Mouse (Mus musculus) megakaryocyte progenitor cell, adult 5-6 weeks (primary cell): ENCODE measurements at regions not wholly inside any gene's neighbourhood (a gene's known extent, or its start where the extent isn't known, plus 50 kb on each side); places are given as distances from the start of the nearest gene placed in this dataset.
A peak's percentile ranks its signal among the peaks of the same experiment; 100 is the strongest.
"Not testable (repeated sequence)": the region's sequence is repeated elsewhere in the genome, so short reads cannot be mapped to it uniquely, and the experiment has no call there.

ENCODE experiments used
- ATAC-seq: replicated peaks from 2 replicates; pipeline ENCODE4 v1.8.0; 2016; ENCODE audit warnings: mild to moderate bottlenecking, moderate TSS enrichment, inconsistent platforms; ENCODE audit not compliant: poor library complexity

DNA sequence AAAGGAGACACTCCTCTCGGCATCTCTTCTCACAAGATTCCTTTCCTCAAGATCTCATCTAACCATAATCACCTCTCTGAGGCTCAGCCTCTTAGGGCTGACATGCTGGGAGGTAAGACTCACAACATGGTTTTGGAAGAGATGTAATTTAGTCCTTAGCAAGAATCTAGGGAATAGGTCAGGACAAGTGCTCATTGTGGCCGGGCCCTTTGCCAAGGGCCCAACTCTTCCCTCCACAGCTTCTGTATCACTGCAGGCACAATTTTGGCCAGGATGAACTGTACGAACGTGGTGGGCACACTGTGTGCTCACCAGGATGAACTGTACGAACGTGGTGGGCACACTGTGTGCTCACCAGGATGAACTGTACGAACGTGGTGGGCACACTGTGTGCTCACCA is 154.0 kb upstream of the Hs6st1 start:
- not testable (repeated sequence) for ATAC-seq

DNA sequence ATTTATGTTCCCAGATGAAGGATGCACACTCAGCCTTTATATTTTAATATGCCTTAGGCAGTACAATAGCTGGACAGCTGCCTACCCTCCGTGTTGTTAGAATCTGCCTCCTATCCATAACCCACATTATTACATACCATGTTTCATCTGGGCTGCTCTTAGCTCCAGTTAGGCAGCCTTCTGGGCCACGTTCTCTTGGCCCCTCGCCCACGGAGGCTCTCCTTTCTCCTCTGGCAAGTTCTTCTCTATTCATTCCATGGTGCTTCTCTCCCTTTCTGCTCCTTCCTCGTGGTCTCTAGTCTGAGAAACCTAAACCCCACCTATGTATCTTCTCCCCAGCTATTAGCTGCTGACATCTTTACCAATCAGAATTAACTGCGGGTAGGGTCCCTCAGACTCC is 152.7 kb upstream of the Hs6st1 start:
- ATAC-seq = no peak

GRCm38 (mm10) chr1:35919840-35920734 is 148.1 kb upstream of the Hs6st1 start:
- no peak for ATAC-seq

- peak; percentile 66 for ATAC-seq
Observed at GRCm38 (mm10) chr1:35924796-35925195, 143.4 kb upstream of the Hs6st1 start.

DNA sequence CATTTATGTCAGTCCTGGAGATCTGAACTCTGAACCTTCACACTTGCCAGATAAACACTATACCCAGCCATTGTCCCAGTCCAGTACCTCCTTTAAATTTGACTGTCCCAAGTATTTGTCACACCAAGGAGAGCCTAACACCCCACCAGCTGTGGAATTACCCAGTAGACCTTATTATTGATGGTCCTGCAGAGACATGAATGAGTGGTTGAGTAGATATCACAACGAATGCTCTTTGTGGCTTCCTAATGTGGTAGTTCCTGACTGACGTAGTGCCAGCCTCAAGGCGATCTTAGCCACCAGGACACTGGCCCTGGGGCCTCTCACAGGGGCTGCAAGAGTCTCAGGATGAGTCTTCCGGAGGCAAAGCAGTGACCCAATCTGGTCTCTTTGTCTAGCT is 142.9 kb upstream of the Hs6st1 start:
- peak; percentile 48 for ATAC-seq

DNA sequence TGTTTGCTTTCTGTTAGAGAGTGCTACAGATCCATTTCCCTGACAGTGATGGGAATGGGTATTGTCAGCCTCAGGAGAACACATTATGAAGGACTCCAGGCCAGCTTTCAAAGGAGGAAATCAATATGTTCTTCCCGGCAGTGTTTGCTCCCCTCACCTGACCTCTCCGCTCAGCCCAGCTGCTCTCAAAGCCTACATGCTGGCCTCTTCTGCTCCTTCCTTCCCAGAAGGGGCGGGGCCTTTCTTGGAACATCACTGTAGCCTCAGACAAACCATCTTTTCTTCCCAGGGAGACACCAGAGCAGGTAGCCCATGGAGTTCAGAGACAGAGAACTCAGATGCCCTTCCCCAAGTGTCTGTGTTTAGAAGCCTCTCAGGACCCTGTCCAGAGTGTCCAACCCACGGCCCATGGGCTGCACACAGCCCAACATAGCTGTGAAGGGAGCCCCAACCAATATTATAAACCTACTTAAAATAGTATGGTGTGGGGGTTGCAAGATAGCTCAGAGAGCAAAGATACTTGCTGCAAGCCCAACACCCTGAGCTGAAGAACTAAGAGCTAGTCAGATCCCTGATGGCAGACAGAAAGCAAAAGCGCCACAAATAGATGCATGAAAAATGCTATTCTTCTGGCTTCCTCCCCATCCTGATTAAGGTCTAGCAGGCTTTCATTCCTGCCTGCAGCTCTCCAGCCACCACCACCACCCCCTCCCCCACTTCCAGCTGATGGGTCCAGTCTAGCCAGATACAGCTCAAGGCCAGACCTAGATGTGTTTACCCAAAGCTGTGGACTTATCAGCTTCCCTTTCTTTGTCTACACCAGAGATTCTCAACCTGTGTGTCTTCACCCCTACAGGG is 141.8 kb upstream of the Hs6st1 start:
- no peak for ATAC-seq

DNA sequence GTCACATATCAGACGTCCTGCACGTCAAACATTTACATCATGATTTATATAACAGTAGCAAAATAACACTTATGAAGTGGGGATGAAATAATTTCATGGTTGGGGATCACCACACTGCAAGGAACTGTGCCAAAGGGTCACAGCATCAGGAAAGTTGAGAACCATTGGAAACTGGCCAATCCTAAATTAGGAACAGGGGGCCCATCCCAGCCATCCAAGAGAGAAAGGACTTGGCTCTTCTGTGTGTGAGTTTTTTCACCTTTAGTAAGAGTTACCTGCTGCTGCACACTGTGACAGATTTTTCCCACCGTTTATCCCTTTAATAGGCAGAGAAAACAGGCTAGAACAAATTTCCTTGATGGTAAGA is 141.2 kb upstream of the Hs6st1 start:
- no peak for ATAC-seq

DNA sequence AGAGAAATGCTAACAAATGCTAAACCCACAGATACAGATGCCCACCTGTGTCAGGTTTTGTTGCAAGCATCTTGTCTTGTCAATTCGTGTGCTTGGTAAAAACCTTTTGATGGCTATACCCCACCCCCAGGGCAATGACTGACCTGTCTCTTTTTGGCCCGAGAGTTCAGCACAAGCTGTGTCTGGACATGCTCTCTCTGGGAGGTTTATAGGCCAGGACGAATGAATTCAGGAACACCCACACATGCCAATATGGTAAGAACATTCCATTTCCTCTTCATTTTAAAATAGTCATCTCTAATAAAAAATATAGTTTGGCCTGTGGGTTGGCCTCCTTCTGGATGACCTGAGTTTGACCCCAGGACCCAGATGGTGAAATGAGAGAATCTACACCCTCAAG is 137.8 kb upstream of the Hs6st1 start:
- ATAC-seq = no peak

GRCm38 (mm10) chr1:35931056-35931455 is 137.1 kb upstream of the Hs6st1 start:
- ATAC-seq = no peak

GRCm38 (mm10) chr1:35933511-35933910 is 134.7 kb upstream of the Hs6st1 start:
- no peak for ATAC-seq

DNA sequence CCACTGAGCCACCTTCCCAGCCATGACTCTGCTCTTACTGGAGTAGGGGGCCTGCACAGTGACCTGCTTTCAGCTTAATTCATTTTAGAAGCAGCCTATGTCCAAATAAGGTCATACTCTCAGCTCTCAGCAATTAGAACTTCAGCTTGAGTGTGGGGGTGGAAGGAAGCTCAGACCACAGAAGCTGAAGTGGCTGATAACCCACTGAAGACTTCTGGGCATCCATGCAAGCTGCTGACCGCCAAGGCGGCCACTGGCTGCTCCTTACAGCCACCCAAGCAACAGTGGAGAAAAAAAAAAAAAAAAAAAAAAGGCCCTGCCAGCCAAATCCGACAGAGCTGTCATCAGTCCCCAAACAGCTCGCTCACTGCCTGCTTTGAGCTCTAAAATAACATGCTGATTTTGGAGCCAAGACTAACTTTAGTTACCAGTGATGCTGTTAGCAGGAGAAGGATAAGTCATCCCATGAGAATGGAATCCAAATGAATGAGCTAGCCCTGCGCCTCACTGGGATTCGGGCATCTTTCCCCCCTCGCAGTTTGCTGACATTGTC is 133.0 kb upstream of the Hs6st1 start:
- ATAC-seq = peak; percentile 89

DNA sequence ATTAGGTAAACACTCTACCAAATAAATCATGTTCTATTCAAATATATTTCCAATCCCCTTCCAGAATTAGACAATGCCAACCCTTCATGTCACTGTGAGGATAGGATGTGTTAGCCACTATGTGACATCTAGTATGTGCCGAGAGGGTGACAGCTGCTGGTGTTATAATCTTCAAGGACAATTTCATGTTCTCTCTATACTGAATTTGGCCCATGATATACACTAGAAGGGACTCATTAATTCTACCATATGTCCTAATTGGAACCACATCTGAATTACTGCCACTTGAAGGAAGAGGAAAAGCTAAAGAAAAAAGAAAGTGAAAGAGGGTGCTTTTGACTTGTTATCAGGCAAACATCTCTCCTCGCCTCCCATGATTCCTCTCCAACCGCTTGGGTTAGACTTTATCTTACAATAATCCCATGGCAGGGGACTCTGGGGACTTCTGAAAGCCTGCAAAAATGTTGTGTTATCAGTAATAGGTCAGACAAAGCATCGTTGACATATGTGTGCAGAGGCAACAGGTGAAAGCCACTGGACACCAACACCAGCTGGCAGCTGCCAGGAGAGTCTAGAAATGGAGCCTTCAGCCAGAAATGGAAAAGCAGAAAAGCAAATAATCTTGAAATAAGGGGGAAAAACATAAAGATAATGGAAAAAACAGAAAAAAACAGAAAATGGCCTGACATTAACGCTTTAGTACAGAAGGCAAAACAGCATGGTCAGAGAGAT is 131.7 kb upstream of the Hs6st1 start:
- 0 out of 2 replicates have a peak, but pooled peaks have one; percentile 11 for ATAC-seq

DNA sequence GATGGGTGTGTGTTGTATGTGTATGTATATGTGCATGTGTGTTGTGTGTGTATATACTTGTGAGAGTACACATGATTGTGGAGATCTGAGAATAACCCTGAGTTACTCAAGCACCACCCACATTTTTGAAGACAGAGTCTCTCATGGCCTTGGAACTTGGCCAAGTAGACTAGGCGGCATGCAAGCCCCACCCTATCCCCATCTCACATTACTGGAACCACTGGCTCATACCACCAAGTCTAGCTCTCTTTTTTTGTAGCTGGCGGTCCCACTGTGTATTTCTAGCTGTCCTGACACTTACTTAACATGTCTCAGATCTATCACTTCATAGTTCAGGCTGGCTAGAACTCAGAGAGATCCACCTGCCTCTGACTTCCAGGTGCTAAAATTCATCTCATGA is 128.0 kb upstream of the Hs6st1 start:
- ATAC-seq = peak; percentile 57

GRCm38 (mm10) chr1:35941642-35942077 is 126.5 kb upstream of the Hs6st1 start:
- no peak for ATAC-seq

- peak; percentile 22; the same call in 1 of the 2 replicates for ATAC-seq
Observed at GRCm38 (mm10) chr1:35942222-35942621, 126.0 kb upstream of the Hs6st1 start.

GRCm38 (mm10) chr1:35943800-35944199 is 124.4 kb upstream of the Hs6st1 start:
- ATAC-seq = no peak

DNA sequence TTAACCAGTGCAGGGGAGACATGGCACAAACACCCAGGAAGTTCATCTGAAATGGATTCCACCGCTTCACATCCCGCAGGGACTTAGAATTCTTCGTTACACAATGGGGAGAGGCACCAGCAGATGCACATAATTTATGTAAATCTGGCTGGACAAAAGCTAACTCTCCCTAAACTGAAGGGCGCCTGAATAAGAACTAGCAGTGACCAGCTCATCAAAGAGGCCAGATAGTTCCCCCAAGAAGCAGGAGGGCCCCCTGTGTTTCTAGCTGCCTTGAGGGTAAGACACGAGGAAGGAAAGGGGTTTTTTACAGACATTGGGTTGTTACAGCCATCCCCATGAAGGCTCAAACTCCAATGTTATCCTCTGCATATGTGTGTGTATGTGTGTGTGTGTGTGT is 123.8 kb upstream of the Hs6st1 start:
- no peak for ATAC-seq

DNA sequence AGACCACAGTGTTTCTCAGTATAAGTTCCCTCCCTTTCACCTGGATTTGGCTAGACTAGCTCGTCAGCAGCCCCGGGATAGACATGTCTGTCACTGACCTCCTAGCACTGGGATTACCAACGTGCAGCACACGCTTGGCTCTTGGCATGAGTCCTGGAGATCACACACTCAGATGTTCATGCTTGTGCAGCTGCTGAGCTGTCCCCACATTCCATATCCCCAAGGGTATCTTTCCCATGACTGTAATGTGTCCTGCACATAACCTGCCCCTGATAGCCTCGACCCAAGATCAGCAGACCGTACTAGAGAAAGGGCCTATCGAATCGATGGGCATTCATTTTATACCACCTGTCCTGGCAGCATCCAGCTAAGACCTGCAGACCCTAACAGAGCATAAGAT is 123.4 kb upstream of the Hs6st1 start:
- ATAC-seq = no peak

DNA sequence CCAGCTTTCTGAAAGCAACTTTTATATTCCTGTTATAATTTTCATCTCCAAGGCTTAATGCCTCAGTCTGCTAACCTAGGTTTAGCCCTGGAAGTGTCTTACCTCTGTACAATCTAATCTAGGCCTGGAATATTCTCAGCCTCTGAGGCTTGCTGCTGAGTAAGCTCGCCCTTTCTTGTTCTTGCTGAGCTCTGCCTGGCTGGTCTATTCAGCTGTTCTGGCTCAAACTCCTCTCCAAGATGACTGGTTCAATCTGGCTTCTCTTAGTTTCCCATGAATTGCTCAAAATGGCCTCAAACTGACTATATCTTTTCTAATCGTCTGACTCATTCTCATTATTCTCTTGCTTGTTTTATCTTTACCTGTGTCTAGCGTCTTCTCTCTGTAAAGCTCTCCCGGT is 122.6 kb upstream of the Hs6st1 start:
- ATAC-seq = no peak

- ATAC-seq = no peak
Observed at GRCm38 (mm10) chr1:35948104-35948503, 120.1 kb upstream of the Hs6st1 start.

DNA sequence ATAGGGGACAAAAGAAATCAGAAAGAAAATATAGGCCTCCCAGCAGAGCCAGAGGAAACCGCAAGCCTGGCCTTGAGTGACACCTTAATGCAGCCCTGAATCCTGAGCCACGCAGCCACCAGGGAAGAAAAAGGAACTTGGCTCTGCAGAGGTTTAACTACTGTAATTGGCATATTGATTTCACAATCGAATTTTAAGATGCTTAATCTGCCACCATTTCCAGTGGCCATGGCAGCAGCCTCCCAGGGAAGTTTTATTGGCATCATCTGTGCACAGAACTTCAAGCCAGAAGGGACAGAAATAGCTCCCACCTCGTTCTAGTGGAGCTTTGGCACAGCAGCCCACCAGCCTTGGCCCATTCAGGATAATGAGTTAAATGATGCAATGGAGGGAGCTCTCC is 117.1 kb upstream of the Hs6st1 start:
- peak; percentile 91 for ATAC-seq
